Mouse (Mus musculus): ENCODE measurements at regions not wholly inside any gene's neighbourhood (a gene's known extent, or its start where the extent isn't known, plus 50 kb on each side); places are given as distances from the start of the nearest gene placed in this dataset.

DNA sequence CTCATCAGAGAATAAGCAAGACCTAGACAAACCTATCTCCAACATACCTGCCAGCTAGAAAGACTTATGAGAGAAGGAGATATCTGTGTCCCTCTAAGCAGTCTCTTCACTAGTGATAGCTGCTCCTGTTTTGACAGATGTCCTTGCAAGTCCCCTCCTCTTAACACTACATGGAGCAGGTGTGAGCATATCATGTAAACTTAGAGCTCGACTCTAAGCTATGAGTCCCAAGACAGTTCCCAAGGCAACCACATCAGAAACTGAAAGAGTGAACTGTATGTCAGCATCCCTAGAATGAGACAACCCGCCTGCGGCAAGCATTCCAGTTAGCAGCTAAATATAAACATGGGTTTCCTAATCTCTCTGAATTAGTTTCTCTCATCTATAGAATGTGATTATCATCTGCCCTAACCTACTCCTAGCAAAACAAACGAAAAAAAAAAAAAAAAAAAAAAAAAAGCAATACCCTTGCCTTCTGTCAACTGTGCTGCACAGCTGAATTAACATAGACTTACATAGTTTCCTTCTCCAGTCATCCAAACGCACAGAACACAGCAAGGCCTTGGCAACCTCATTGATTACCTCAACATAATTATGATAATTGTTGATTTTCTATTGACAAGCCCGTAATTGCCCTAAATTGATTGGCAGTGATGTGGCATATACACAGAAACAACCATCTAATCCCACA is 383.4 kb downstream of the Samd5 start:
- DNase-seq, result no peak

DNA sequence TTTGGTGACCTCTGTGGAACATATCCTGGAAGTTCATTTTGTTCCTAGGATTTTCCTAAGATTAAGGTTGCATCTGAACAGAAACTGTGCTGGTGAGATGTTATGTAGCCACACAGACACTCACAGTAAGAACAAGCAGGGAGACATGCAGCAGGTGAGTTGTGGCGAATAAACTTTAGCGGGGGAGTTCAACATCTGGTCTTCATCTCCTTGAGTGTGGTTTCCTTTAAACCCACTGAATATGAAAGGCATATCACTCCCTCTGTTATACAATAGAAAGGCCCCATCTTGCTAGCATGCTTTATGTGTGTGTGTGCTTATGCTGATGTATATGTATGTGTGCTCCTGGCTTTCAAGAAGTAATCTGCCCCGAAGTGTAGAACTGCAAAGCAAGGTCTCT is 387.1 kb upstream of the Sash1 start:
- no peak for DNase-seq

DNA sequence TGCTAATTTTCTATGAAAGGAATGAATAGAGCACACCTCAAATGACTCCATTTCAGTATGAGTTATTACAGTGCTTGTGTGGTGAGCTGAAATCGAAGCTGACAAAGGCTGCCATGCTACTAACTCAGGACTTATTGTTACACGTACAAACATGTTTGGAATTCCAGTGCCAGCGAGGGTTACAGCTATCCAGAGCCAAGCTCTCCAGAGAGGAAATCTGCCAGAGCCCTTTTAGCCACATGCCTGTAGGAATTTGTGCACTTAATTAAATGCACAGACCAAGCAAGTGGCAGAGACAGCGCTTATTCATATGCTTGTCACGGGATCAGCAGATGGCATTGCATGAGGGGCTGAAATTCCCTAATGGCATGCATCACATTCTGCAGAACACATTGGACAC is 386.4 kb upstream of the Sash1 start:
- no peak for DNase-seq

DNA sequence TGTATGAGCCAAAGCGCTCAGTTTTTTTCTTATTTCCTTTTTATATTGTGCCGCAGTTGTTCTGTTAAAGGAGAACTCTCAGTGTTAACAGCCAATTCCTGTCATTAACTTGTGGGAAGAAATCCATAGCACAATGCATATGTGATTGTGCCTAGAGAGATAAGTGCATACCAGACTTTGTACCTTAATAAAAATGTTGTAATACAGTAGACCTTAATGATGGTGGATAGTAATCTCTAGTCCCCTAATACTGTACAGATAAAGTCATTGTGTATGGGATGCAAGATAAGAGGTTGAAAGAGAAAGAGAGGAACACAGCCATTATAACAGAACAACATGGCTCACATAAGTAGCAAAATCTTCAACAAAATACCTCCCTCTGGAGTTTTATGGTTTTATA is 379.7 kb upstream of the Sash1 start:
- no peak for DNase-seq

DNA sequence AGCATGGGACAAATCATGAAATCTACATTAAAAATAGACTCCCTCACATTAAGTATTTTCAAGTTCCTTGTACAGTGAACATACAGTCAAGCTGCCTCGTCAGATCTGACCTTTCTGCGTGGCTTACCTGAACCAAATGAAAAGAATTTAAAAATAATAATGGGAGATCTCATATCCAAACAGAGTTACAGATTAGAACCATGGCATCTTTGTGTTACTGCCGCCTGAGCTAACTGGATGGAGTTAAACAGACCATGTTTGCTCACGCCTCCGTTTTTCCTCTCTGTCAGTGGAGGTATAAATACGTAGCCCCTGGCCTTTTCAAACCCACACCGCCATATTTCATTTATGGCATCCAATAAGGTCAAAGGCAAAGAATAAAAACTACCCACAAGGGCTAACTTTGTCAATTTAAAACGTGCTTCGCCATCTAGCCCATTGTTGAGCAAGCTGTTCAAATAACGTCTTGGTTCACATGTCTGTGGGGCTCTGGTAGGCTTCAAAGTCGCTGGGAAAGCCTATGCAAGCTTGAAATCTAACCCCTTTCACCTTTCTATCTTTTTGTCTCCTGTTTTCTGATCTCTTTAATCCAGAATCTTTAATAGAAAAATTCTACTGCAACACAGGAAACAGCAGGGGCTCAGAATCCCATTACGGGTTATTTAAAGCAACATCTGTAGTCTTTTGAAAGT is 378.6 kb upstream of the Sash1 start:
- DNase-seq, result no peak

DNA sequence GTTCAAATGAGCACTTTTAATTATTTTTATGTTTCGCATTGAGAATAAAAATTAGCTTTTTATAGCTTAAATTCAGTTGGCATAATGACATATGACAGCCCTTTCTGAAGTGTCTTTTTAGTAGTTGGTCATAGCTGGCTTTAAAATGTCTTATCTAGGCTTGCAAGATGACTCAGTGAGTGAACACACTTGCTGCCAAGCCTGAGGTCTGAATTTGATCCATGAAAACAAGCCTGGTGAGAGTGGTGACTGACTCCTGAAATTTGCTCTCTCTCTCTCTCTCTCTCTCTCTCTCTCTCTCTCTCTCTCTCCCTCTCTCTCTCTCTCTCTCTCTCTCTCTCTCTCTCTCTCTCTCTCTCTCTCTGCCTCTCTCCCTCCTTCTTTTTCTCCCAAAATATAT is 372.8 kb upstream of the Sash1 start:
- no peak for DNase-seq

DNA sequence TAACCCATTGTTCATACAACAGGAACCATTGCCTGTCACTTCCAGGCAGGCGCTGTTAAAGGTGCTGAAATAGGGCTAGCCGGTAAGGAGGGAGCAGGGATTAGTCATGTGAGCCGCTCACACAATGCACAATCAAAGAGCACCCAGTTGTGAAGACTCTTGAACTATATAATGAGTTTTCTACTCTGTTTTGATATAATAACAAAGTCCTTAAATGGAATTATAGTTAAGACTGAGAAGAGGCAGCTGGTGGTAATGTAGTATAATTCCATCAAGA is 367.0 kb upstream of the Sash1 start:
- DNase-seq, result no peak

DNA sequence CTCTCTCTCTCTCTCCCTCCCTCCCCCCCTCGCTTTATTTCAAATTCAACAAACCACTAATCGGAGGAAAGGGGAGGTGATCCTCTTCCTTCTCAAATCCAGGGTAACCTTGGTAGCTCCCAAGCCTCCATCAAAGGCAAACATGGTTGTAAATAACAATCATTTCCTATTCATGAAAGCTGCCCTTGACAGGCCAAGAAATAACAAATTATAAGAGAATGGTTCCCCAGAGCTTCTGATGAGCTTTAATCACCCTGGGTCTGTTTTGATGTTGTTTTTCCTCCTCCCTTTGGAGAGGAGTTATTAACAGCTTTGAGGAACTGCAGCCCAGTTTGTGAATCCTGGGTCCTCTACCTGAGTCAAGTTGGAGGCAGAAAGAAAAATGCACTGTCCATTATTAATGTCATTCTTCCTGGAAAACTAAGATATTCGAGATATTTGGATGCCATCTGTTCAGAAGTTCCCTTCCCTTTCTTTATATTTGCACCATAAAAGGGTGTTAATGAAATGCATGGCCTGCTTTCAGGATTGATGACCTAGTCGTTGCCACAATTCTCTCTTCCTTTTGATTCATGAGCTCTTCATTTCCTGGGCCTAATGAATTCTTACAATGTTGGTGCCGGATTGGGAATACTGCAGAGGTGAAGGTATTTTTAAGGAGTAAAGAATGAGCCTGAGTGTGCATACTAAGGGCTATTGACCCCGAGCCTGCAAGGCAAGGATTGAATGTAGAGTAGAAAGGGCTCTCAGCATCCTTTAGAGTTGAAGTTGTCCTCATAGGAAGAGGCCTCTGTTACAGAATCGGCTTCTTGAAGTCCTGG is 366.5 kb upstream of the Sash1 start:
- DNase-seq, result no peak

DNA sequence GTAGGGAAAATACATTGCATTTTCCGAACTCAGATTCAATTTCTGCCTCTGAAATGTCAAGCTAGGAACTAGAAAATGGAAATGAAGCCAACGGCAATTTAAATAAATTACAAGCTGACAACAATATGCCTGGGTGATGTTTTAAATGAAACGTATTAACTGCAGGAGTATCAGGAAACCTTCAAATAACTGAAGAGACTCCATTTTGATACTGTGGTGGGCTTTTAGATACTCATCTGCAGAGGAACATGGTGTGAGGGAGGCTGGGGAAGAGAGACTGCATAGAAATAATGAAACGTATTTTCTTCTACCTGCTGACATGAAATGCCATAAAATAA is 357.4 kb upstream of the Sash1 start:
- no peak for DNase-seq

DNA sequence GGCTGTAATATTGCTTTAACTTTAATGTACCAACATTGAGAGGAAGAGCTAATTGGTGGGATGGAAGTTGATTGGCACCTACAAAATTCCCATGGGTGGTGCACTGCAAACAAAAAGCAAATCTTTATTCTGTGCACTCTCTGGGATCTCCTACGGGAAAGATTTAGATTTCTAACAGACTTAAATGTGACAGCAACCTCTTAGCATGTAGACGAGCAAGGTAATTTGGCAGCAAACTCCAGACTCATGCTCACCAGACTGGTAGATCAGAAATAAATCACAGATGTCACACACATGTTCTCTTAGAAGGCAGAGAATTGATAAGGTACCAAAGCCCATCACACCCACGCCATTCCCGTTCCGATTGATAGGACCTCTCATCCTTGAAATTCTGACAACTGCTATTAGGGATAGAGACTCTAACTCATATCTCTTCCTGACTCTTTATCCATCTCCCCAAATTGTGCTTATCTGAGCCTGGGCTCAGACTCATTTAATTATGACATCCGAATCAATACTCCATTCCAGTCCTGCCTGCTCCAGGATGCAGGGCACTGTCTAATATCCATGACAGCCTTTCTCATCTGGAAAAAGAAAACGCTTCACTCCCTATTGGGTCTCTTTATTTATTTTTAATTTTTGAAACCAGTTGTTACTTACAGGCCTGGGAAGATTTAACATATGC is 356.9 kb upstream of the Sash1 start:
- DNase-seq, result no peak

DNA sequence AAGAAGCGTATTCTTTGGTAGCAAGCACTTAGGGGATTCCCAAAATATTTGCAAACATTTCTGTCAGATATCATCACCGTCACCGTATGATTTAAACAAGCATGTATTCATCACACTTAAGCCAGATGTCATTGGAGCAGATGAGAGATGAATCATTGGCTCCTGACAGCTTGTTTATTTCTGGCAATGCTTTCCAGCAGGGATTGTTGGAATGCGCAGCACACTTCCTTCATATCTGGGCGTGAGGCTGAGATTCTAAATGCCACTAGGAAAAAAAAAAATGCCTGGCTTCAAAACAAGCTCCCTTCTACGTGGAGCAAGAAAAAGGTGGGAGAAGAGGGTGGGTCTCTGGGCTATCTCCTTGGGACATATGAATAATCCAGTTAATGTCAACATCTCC is 354.1 kb upstream of the Sash1 start:
- peak; percentile 56 for DNase-seq

DNA sequence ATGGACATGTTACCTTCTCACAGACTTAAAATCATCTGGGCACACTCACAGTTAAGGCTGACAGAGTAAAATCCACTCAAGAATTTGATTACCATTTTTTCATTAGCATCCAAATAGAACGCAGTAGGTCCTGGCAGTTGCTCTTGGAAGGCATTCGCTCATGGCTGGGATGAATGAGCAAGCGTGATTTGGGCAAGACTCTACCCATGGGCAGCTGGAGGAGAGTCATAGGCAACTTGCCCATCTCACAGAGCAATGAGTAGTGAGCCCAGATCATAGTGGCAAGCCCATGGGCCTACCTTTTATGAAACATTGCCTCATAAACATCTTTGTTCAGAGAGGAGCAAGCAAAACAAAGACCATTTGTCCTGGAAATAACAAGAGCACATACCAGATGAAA is 345.9 kb upstream of the Sash1 start:
- DNase-seq, result no peak

DNA sequence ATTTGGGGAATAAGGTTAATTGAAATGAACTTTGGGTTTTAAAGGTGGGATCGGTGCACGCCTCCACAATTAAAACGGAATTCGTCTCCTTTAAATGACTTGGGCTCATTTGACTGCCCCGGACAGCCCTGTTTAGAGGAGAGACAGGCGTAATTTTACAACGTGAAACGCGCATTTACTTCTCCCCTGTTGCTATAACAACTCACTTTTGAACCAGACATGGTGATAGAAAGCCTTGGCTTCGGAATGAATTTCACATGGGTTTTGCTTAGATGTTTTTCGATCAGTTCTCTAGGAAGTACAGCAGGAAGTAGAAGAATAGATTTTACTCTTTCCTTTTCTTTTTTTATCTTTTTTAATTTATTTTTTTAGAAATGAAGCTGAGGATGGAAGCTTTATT is 343.2 kb upstream of the Sash1 start:
- no peak for DNase-seq

DNA sequence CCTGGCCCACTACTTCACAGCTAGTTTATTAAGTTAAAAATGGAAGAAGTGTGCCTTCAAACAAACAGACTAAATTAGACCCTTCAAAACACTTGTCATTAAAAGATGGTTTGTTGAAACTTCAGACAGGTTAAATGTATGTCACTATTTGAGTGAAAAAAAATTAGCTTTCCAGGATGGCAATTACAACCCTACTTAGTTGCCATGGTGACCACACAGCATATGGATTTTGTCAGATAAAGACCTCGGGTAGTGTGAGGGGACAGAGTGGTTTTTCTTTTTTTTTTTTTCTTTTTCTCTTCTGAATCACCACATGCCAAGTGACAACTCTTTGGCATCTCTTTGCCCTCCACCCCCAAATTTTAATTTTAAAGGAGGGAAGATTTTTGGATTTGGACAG is 341.5 kb upstream of the Sash1 start:
- no peak for DNase-seq

DNA sequence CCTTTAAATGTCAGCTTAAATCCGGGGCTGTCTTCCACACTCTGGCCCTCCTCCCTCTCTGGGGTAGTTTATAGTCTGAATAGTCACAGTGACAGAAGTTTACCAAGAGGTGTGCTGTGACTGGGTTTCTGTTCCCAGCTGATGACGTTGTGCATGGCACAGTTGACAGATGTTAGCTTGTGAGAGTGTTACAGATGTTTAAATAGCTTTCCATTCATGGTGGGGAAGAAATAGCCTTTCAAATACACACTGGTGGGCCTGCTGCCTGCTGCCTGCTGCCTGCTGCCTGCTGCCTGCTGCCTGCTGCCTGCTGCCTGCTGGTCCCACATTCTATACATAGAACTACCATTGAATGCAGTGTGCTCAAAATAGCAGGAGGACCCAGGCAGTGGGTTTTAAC is 324.8 kb upstream of the Sash1 start:
- no peak for DNase-seq

DNA sequence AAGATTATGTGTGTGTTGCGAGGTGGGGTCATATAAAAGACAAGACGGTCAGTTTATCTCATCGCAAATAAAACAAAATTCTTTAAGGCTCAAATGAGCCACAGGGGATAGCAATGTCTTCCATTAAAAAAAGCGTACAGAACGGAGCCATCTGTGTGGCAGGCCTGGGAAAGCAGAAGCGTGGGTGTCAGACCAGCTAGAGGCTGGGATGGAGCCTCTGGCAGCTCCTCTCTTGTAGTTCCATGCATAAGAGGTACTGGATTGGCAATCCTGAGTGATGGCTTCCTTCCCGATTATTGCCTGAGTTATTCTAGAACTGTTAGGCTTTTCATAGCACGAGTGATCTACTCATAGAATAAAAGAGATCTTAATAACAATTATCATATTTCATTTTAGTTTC is 318.2 kb upstream of the Sash1 start:
- no peak for DNase-seq

DNA sequence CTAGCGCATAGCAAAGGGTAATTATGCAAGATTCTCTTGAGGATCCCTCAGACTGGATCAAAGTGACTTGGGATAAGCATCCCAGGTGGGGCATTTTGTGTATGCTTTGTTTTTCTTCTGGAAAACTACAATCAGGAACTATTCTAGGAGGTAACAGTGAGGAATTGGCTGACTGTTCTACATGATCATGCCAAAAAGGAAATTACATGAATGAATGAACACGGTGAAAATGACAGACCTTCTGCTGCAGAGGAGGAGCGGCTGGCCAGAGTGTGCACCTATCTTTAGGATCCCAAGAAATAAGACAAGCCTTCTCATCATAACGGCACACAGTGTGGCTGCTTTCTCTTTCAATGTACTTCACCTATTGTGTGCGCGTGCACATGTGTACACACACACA is 317.5 kb upstream of the Sash1 start:
- DNase-seq, result no peak

DNA sequence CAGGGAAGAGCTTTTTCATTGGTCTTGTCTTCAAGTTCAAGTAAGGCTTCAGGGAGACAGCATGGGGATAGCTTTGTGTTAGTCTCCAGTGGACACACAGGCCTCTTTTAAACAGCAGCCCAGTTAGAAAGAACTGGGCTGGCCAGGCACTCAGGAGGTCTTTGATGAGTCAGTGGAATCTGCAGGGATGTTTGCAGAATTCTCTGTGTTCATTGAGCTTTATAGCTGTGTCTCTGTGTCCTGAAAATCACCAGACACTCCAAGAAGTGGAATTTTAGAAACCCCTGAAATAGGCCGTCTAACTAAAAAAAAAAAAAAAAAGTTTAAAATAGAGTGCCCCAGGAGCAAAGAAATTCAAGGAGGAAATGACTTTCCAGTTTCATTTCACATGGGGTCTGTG is 317.1 kb upstream of the Sash1 start:
- no peak for DNase-seq

DNA sequence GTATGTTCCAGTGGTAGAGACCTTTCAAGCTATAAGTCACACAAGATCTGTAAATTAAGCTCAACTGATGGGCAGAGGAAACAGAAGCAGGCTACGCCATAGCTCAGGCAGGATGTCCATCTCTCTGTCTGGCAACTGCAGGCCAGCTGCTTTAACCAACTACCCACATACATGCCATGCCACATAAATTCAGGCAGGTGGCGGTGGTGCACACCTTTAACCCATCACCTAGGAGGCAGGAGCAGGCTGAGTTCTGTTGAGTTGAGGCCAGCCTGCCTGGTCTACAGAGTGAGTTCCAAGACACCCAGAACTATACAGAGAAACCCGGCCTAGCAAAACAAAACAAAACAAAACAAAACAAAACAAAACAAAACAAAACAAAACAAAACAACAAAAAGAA is 289.1 kb upstream of the Sash1 start:
- DNase-seq, result peak; percentile 5

DNA sequence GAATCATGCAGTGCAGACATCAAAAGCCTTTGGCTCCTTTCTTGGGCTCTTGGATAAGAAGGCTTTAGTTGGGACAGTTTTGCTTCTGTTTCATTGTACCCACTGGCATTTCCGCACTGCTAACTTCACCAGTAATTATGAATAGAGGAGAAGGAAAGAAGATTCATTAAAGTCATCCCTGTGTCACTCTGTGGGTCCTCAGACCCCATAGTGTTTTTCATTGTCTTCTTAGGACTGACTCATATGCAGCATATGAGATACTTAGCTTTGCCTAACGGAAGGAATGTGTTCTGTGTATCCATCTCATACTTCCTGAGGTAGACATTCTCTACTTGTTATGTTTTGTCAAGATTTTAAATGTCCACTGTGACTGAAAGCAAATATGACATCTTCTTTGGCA is 287.6 kb upstream of the Sash1 start:
- no peak for DNase-seq

DNA sequence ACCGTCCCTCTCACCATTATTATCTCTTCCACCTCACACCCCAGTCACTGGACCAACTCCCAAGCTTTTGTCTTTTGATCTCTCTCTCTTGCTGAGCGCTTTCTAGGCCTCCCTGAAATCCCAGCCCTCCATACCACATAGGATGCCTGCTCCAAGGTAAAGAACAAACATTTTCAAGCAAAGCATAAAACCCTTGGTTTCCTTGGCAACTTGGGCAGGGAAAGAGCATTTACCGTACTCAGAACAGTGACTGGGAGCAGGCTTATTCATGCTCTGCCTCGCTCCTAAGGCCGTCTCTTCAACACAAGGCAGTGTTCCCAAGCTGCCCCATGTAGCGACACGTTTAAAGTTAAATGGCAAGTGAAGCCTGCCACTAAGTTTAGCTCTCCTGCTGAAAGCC is 282.9 kb upstream of the Sash1 start:
- no peak for DNase-seq

DNA sequence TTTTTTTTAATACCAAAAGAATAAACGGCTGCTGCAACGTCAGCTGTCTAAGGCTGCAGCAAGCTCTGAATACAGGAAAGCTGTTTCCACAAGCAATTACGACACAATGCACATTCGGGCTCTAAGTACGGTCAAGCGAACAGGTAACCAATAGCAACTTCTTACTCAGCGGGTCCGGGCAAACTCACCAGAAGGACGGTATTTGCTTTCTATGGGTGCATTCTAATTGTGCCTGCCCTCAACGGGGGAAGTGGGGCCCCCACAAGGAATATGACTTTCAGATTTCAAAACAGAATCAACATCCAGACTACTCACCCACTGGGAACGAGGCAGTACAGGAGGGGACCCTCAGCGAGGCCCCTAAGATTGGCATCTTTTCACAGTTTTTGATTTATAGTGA is 280.1 kb upstream of the Sash1 start:
- no peak for DNase-seq

DNA sequence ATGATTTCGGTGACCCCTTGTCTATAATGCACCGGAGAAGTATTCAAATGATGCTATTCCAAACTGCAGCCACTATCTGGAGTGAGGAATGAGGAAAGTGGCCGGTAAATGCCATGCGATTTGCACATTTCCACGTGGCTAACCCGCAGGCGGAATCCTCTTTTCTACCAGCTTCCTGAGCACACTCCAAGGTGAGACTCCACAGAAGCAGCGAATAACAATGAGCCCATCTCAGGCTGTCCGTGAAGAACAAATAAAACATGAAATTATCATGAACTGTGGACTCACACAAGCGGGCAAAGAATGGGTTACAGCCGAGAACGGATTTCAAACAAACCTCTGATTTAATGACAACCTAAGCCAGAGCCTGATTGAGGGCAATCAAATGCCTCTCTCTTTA is 279.7 kb upstream of the Sash1 start:
- DNase-seq, result no peak

DNA sequence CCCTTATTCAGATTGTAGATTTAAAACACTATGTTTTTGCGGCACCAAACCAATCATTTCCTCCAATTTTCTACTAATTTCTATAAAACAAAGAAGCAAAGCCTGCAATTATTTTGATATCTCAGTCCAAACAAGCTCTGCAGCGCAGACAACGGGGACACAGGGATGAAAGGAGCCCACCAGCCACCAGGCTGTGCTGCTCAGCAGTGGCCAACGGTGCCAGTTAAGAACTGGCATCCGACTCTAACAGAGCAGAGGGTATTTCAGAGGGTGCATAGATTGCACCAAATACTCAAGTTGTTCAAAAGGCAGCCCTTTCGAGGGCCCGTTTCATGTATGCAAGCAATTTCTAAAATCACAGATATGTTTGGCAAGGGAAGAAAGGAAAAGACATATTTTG is 278.5 kb upstream of the Sash1 start:
- no peak for DNase-seq

All from lung, postnatal 10 days (tissue).